Mouse (Mus musculus): Measurements from ENCODE around the gene Hsd17b13. TPM values are rescaled to one million over a fixed set of nuclear protein-coding genes. Genes with fewer than 3 reads are reported as not detected.
"Not testable (repeated sequence)": the region's sequence is repeated elsewhere in the genome, so short reads cannot be mapped to it uniquely, and the experiment has no call there.

Gene Hsd17b13
- polyA plus RNA-seq, 1 experiment from 2014 or later, result 76.5 TPM

GRCm38 (mm10) chr5:103972801-103973200 lies 4.4 kb downstream of the Hsd17b13 start:
- Histone ChIP-seq H3K27me3 (replicated peaks; ENCODE audit: control insufficient read depth, insufficient read depth, low read length) (no peaks in the 10 kb centered on the region), H3K9me3 (ENCODE audit: control insufficient read depth) (no peaks in the 10 kb centered on the region), H3K4me1 (replicated peaks; ENCODE audit: control insufficient read depth, insufficient read depth, low read length) (peaks cover 7% of the 10 kb centered on the region; the same call in 1 of the 2 replicates), H3K9ac (ENCODE audit: low read depth, low read length) (no peak overlapping the region), H3K4me3 (ENCODE audit: low read depth, low read length) (no peak overlapping the region), H3K36me3 (ENCODE audit: control insufficient read depth, insufficient read depth) (no peaks in the 10 kb centered on the region), H3K4me2 (replicated peaks; ENCODE audit: low read depth) (peak overlapping the region; percentile 48), H3K27ac (ENCODE audit: low read depth, low read length) (no peak overlapping the region)
- WGBS, result 62% methylated on average over 13 of the region's 13 CpGs
- no peak for TF ChIP-seq CTCF (IDR thresholded peaks at IDR 0.05; ENCODE audit: low read depth)
- ATAC-seq, result no peak

DNA sequence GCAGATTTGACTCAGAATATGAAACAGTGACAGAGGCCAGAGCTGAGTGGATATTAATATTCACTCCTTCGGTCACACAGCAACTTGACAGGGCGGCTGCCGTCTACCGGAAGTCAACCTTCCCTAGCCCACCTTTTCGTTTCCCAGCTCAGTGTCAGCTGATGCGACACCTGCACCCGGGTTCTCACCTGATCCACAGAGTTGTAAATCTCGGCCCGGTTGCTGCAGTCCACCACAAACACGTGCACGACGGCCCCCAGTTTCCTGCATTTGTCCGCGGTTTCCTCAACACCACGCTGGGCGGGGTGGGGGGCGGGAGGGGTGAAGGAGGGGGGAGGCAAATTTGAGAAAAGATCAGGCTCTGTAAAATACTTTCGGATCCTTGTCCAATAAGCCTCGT lies 4.8 kb downstream of the Hsd17b13 start:
- Histone ChIP-seq H3K36me3 (ENCODE audit: control insufficient read depth, insufficient read depth) (no peaks in the 10 kb centered on the region), H3K9ac (ENCODE audit: low read depth, low read length) (no peak overlapping the region), H3K4me3 (ENCODE audit: low read depth, low read length) (no peak overlapping the region), H3K4me1 (replicated peaks; ENCODE audit: control insufficient read depth, insufficient read depth, low read length) (peaks cover 4% of the 10 kb centered on the region; the same call in 1 of the 2 replicates), H3K27me3 (replicated peaks; ENCODE audit: control insufficient read depth, insufficient read depth, low read length) (no peaks in the 10 kb centered on the region), H3K27ac (ENCODE audit: low read depth, low read length) (no peak overlapping the region), H3K9me3 (ENCODE audit: control insufficient read depth) (no peaks in the 10 kb centered on the region), H3K4me2 (replicated peaks; ENCODE audit: low read depth) (peak overlapping the region; percentile 48)
- WGBS, result 61% methylated on average over 19 of the region's 19 CpGs
- no peak for ATAC-seq
- TF ChIP-seq CTCF (IDR thresholded peaks at IDR 0.05; ENCODE audit: low read depth), result no peak

DNA sequence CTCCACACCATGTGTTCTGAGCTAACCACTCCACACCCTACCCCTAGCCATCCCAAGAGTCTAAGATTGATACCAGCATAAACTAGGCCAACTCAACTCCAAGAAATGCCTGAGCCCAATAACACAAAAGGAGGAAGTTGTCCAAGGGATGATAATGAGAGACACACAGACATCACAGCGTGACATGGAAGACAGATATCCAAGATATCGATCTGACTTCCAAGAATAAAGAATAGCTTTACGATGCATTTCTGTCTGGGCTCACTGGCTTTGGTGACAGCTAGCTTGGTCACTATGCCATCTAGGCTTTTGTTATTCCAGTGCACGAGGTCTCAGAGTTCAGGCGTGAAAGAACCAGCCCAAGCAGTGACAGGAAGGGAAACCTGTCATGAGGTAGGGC lies 6.2 kb downstream of the Hsd17b13 start:
- 67% methylated on average over 5 of the region's 5 CpGs for WGBS
- H3K27ac ChIP-seq (ENCODE audit: low read depth, low read length), result no peak overlapping the region
- H3K36me3 ChIP-seq (ENCODE audit: control insufficient read depth, insufficient read depth), result no peaks in the 10 kb centered on the region
- H3K9me3 ChIP-seq (ENCODE audit: control insufficient read depth), result no peaks in the 10 kb centered on the region
- no peak for TF ChIP-seq CTCF (IDR thresholded peaks at IDR 0.05; ENCODE audit: low read depth)
- no peak overlapping the region for H3K4me3 ChIP-seq (ENCODE audit: low read depth, low read length)
- ATAC-seq, result no peak
- H3K27me3 ChIP-seq (replicated peaks; ENCODE audit: control insufficient read depth, insufficient read depth, low read length), result no peaks in the 10 kb centered on the region
- no peak overlapping the region for H3K9ac ChIP-seq (ENCODE audit: low read depth, low read length)
- no peak overlapping the region for H3K4me2 ChIP-seq (replicated peaks; ENCODE audit: low read depth)
- H3K4me1 ChIP-seq (replicated peaks; ENCODE audit: control insufficient read depth, insufficient read depth, low read length), result peaks cover 4% of the 10 kb centered on the region; the same call in 1 of the 2 replicates

DNA sequence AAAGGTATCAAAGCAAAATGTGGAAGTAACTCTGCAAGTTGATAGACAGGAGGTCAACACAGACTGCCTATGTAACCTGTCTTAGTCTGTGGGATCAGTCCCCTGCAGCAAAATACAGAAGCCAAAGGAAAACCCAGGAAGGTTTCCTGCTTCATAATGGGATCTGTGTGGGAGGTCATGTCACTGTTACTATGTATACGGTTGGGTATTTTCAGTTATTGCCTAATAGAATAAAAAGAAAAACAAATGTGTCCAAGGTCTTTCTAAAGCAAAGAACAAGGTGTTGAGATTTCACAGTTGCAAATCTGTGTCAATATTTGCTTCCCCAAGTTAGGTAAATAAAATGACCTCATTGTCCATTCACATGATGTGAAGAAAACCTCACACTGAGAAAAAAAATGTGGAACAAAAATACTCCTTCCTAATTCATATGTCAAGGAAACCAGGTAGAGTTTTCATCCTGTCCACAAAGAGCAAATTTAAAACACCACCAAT lies 14.2 kb downstream of the Hsd17b13 start:
- no peak overlapping the region for H3K4me2 ChIP-seq (replicated peaks; ENCODE audit: low read depth)
- WGBS, result 23% methylated on average over 1 of the region's 1 CpGs
- no peak overlapping the region for H3K27ac ChIP-seq (ENCODE audit: low read depth, low read length)
- no peaks in the 10 kb centered on the region for H3K27me3 ChIP-seq (replicated peaks; ENCODE audit: control insufficient read depth, insufficient read depth, low read length)
- TF ChIP-seq CTCF (IDR thresholded peaks at IDR 0.05; ENCODE audit: low read depth), result no peak
- no peaks in the 10 kb centered on the region for H3K4me1 ChIP-seq (replicated peaks; ENCODE audit: control insufficient read depth, insufficient read depth, low read length)
- H3K4me3 ChIP-seq (ENCODE audit: low read depth, low read length), result no peak overlapping the region
- H3K9me3 ChIP-seq (ENCODE audit: control insufficient read depth), result no peaks in the 10 kb centered on the region
- ATAC-seq, result no peak
- H3K9ac ChIP-seq (ENCODE audit: low read depth, low read length), result no peak overlapping the region
- no peaks in the 10 kb centered on the region for H3K36me3 ChIP-seq (ENCODE audit: control insufficient read depth, insufficient read depth)

DNA sequence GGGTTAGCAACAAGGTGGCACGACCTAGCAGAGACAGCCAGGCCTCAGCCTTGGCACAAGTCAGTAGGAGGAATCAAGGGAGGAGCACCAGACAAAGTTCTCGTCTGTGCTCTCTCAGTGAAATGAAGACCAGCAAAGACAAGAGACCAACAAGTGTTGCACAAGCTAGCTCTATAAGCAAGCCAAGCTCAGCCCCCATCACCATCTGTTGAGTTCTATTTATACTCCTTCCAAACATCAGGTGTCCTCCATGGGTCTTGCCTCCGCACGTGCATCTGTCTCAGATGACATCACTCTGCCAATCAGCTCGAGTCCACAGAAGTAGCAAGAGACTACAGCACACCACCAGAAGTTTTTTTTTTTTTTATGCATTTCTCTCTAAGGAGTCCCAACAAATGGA lies 22.6 kb downstream of the Hsd17b13 start:
- TF ChIP-seq CTCF (IDR thresholded peaks at IDR 0.05; ENCODE audit: low read depth), result no peak
- H3K27ac ChIP-seq (ENCODE audit: low read depth, low read length), result no peak overlapping the region
- H3K9ac ChIP-seq (ENCODE audit: low read depth, low read length), result no peak overlapping the region
- no peaks in the 10 kb centered on the region; the same call in 1 of the 2 replicates for H3K27me3 ChIP-seq (replicated peaks; ENCODE audit: control insufficient read depth, insufficient read depth, low read length)
- no peaks in the 10 kb centered on the region for H3K9me3 ChIP-seq (ENCODE audit: control insufficient read depth)
- H3K36me3 ChIP-seq (ENCODE audit: control insufficient read depth, insufficient read depth), result no peaks in the 10 kb centered on the region
- no peak for ATAC-seq
- no peak overlapping the region for H3K4me2 ChIP-seq (replicated peaks; ENCODE audit: low read depth)
- H3K4me3 ChIP-seq (ENCODE audit: low read depth, low read length), result no peak overlapping the region
- 72% methylated on average over 5 of the region's 5 CpGs for WGBS
- no peaks in the 10 kb centered on the region for H3K4me1 ChIP-seq (replicated peaks; ENCODE audit: control insufficient read depth, insufficient read depth, low read length)

DNA sequence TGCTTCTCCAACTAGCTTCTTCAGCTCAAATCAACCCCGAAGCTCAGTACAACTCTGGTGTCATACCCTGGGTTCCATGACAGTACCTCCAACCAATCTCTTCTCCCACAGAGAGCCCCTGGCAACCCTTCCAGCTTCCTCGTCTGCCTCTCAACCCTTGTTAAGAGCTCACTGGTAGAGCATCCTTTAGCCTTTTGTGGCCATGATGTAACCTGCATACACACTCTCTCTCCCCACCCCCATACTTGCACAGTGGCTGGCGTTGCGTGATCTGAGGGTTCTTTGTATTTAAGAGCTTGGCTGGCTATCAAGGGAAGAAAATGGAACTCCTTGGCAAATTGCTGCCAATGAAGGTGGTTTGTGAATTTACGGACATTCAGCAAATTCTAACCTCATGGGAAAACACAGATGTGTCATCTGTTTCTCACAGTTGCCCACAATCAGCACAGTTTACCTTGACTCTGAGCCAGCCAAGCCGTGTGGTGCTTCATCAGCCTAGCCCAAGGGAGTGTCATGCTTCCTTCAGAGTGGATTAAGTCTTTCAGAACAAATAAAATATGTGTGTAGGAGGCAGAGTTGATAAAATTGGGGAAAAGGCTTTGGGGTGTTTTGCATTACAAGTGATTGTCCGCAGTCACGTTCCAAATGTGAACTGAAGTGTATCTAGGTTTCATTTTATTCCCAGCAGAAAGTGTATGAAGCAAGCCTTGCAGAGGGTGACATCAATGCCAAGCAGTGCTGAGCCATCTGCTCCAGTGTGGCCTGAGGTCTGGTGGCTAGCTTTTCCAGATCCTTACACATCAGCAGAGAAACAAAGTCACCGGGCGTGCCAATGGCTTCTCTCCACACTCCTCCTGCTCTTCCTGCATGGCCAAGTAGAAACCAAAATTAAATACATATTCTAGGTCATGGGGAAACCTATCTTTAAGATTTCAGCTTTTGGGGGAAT lies 23.8 kb downstream of the Hsd17b13 start:
- H3K4me2 ChIP-seq (replicated peaks; ENCODE audit: low read depth), result no peak overlapping the region
- H3K4me1 ChIP-seq (replicated peaks; ENCODE audit: control insufficient read depth, insufficient read depth, low read length), result no peaks in the 10 kb centered on the region
- no peaks in the 10 kb centered on the region for H3K36me3 ChIP-seq (ENCODE audit: control insufficient read depth, insufficient read depth)
- no peak for ATAC-seq
- no peak for TF ChIP-seq CTCF (IDR thresholded peaks at IDR 0.05; ENCODE audit: low read depth)
- WGBS, result 87% methylated on average over 10 of the region's 10 CpGs
- no peak overlapping the region for H3K9ac ChIP-seq (ENCODE audit: low read depth, low read length)
- no peak overlapping the region for H3K27ac ChIP-seq (ENCODE audit: low read depth, low read length)
- no peaks in the 10 kb centered on the region for H3K9me3 ChIP-seq (ENCODE audit: control insufficient read depth)
- H3K4me3 ChIP-seq (ENCODE audit: low read depth, low read length), result no peak overlapping the region
- H3K27me3 ChIP-seq (replicated peaks; ENCODE audit: control insufficient read depth, insufficient read depth, low read length), result no peaks in the 10 kb centered on the region; the same call in 1 of the 2 replicates

DNA sequence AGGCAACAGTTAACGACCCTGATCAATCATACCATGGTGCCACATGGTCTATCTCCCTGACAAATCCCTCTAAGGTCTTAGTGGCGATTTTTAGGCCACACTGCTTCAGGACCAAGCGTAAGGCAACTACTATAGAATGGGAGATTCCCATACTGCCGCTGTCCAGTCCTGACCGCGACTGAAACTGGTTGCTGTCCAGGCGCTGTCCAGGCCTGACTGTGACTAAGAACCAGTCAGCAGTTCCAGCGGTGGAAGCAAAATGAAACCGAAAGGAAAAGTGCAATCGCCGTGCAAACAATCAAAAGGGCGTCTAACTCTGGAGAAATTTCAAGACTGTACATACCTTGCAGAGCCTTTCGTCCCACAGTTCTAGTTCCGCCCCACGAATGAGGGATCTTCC lies 27.1 kb downstream of the Hsd17b13 start:
- H3K9ac ChIP-seq (ENCODE audit: low read depth, low read length); ATAC-seq; H3K4me2 ChIP-seq (replicated peaks; ENCODE audit: low read depth); H3K9me3 ChIP-seq (ENCODE audit: control insufficient read depth); H3K4me1 ChIP-seq (replicated peaks; ENCODE audit: control insufficient read depth, insufficient read depth, low read length); H3K27me3 ChIP-seq (replicated peaks; ENCODE audit: control insufficient read depth, insufficient read depth, low read length); H3K27ac ChIP-seq (ENCODE audit: low read depth, low read length); H3K36me3 ChIP-seq (ENCODE audit: control insufficient read depth, insufficient read depth); H3K4me3 ChIP-seq (ENCODE audit: low read depth, low read length): not testable (repeated sequence)
- 87% methylated on average over 15 of the region's 15 CpGs for WGBS

Measured in intestine, postnatal 0 days (tissue).